Mouse (Mus musculus) yolk sac, embryonic 10.5 days (tissue): ENCODE results near the gene Ifitm10.
"Not testable (repeated sequence)": the region's sequence is repeated elsewhere in the genome, so short reads cannot be mapped to it uniquely, and the experiment has no call there.

Experiments used
- DNase-seq: peaks from one replicate; pipeline ENCODE4 v3.0.0-alpha.2; 2017; ENCODE audit warnings: low spot score

Gene Ifitm10

DNA sequence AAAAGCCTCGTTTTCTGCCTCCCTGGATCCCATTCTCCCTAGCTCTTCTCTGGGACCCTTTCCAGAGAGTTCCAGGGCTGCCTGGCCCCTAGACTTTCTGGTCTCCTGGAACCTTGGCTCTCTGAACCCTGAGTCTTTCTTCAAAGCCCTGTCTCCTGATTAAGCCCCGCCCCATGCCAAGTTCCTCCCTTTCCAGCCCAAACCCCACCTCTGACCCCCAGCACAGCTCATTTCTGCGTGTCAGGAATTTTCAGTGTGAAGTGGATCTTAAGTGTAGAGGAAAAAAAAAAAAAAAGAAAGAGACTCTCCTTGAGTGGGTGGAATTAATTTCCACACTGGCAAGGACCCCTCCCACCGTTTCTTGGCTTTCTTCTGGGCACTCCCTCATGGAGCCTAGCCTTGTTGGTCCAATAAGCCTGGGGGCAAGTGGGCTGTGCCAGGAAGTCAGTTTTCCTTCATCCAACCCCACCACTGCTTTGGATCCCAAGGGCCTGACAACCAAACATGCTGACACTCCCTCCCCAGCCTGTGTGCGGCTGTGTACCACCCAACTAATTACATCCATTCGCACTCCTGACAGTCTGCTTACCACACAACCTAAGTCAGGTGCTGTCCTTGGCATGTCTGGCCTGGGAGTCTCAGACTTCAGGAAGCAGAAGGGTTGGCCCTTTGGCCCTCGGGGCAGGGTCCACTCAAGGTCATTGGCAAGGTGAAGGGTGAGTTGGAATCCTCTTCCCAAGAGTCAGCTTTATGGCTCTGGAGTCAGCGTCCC lies at the start of gene Ifitm10:
Gene Ifitm10, minus strand, starts transcription at position 113 of the 772 bp plus-strand sequence.
- DNase-seq, result no peak

DNA sequence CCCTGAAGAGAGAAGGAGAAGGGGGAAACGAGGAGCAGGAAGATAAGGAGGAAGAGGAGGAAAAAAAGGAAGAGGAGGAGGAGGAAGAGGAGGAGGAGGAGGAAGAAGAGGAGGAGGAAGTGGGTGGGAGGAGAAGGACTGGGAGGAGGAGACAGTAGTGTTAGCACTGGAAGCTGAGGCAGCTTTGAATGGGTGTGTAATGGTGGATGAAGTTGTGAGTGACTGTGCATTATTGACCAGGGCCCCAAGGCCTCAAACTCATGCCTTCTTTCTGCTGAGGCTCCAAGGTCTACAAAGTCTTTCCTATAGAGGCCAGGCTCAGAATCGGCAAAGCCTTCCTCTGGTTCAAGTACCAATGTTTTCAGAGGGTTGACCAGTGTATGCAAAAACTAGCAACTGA lies 48.3 kb upstream of the Ifitm10 start:
- no peak for DNase-seq

DNA sequence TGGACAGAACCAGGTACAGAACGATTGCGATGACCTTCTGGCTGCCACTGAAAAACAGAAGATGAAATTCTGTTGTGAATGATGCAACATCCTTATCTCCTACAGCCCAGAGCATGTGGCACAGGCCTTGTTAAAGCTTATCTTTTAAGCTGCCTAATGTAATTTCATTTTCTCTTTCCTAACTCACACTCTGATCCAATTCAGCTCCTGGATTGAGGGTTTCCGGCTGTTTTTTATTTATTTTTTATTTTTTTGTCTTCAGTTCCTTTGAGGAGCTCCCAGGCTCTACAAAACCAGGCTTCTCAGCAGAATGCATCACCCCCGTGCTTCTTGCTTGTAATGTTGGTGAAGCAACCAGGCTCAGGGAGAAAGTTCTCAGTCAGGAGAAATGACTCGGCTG lies 46.3 kb upstream of the Ifitm10 start:
- DNase-seq, result no peak

DNA sequence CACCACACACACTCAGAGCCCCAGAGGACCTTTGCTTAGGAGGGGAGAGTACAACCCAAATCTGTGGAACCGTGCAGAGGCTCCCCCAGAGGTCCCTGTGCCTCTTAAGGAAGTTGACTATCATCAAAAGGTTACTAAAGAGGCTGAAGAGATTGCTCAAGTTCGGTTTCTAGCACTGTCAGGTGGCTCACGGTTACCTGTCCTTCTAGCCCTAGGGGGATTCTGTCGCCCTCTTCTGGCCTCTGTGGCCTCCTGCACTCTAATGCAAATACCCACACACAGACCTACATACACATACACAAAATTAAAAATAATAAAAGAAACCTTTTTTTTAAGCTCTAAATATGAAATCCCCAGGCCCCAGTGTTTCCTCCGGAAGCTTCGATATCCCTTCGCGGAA lies 45.1 kb upstream of the Ifitm10 start:
- no peak for DNase-seq

DNA sequence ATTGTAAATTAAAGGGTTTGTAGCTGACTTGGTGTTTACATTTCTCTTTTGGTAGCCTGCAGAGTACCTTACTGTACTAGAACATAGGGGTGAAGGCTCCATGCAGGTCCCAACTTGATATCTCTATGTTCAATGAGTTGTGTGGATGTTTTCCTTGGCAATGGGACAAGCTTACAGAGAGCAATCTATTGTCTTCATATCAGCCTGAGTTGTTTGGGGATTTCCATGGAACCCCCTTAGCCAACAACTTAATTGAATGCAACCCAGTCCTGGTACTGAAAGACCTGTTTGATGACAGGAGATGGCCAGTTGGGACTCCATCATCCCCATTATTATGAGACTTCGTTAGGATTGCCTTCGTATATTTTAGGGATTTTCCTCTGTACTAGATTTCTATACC lies 44.5 kb upstream of the Ifitm10 start:
- DNase-seq, result no peak

DNA sequence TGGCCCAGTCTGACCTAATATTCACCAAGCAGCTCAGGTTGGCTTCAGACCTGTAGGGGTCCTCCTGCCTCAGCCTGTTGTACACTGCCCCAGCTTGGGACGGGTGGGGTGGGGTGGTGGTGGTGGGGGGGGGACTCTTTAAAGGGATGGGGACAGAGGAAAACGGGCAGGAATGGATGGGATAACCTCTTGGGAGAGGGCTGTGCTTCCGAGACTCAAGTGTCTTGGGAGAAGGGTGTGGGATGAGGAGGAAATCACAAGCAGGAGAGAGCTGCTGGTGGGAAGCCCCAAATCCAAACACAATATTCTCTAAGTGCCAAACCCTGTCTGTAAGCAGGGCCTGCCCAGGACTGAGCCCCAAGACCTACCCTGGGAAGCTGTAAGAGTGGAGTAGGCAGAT lies 42.7 kb upstream of the Ifitm10 start:
- no peak for DNase-seq

DNA sequence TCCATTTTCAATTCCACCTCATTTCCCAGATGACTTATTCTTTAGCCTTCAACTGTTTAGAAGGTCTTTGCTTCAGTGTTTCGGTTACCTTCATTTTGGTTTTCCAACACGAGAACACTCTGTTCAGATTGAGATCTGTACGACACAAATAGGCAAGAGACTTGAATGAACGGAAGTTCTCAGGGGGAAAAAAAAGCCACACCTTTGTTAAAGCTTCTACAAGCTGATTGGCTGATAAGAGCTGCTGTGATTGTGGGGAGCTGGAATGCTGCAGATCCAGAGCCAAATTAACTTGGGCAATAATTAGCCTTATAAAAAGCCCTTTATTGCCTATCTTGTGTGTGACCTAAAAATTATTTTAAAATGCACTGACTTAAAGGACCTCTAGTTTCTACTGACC lies 41.8 kb upstream of the Ifitm10 start:
- no peak for DNase-seq

DNA sequence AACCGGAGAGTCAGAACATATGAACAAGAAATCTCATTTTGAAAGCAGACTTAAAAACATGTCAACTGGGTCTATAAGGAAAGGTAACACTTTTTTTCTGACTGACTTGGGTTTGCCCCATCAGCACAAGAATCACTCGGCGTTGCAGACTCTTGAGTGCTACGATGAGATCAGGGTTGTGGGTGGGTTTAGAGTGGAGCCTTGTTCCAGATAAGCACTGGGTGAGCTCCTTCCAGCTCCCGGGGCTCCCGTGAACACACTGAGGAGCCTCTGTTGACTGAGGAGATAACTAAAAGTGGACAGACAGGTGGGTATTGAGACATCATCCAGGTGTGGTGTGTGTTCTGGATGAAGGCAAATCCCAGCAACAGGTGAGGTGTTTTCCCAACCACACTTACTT lies 39.7 kb upstream of the Ifitm10 start:
- DNase-seq, result no peak

DNA sequence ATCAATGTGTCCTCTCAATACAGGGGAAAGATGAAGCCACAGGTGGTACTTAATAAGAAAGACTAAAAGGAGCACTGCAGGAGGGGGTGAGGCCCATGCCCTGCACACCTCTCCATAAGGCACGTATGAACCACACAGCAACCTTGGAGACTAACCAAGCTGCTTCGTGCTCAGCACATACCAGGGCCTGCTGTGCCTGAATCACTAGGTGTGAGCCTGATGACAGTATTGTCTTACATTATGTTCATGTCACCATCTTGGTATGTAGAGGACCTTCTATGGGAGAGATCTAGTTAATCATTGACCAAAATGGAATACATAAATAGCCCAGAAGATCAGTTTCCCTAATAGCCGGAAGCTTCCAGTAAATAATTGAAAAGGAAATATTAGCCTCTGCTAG lies 36.0 kb upstream of the Ifitm10 start:
- no peak for DNase-seq

DNA sequence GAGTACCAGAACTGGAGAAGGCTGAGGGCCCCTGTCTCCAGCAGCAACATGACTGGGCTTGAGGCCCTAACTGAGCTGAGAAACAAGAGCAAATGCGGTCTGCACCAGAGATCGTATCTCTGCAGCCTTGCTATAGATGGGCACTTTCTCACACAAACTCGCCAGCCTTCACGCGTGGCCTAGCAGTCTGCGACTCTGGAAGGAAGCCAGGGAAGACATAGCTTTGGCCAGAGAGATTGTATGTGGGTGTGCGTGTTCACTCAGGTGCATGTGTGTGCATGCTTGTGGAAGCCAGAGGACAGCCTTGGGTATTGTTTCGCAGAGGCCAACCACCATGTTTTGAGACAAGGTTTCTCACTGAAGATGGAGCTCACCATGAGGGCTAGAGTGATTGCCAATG lies 35.1 kb upstream of the Ifitm10 start:
- no peak for DNase-seq

DNA sequence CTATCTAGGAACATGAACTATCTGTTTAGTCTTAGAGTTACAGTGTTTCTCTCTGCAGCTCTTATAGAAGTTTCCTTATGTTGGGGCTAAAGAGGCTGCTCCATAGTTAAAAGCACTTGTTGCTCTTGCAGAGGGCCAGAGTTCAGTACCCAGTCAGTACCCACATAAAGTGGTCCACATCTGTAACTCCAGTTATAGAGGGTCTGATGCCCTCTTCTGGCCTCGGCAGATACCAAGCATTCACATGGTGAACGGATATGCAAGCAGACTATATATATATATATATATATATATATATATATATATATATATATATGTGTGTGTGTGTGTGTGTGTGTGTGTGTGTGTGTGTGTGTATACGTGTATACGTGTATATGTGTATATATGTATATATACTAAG lies 34.4 kb upstream of the Ifitm10 start:
- no peak for DNase-seq

DNA sequence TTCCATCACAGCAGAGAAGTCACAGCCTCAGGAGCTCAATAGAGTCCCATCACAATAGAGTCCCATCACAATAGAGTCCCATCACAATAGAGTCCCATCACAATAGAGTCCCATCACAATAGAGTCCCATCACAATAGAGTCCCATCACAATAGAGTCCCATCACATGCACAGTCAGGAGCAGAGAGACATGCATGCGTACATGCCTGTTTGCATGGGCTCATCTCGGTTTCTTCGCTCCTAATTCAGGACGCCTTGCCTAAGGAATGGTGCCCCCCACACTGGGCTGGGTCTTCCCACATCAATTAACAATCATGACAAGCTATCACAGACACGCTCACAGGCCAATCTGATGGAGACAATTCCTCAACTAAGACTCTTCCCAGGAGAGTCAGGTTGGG lies 31.6 kb upstream of the Ifitm10 start:
- DNase-seq, result not testable (repeated sequence)

DNA sequence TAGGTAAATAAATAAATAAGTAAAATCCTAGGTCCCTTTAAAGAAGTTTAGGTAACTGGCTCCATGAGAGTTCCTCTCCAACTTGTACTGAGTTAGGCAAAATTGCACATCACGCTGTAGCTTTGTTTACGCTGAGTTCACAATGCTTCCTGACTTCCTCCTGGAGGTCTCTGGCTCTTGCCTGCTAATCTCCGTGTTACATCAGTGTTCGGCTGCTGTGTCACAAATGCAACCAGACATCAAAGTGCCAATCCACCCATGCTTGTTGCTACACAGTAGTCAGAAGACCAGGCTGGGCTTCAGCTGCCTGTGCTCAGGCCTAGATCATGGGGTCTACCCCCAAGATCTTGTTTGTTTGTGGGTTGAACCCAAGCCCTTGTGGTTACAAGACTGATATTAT lies 30.0 kb upstream of the Ifitm10 start:
- no peak for DNase-seq

DNA sequence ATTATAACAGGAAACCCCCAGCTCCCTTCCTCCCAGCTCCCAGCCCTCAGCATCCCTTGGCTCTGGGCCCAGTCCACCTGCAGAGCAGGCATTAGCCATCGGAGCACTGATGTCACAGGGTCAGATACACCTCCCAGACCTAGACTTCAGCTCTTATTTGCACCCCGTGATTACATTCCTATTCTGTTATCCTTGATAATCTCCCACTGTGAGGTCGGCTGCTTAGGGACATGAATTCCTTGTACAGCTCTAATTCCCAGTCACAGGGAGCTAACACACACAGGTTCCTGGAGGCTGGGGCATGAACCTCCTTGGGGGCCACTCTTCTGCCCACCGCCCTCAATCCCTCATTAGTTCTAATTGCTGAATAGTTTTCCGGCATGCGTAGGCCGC lies 27.2 kb upstream of the Ifitm10 start:
- no peak for DNase-seq

DNA sequence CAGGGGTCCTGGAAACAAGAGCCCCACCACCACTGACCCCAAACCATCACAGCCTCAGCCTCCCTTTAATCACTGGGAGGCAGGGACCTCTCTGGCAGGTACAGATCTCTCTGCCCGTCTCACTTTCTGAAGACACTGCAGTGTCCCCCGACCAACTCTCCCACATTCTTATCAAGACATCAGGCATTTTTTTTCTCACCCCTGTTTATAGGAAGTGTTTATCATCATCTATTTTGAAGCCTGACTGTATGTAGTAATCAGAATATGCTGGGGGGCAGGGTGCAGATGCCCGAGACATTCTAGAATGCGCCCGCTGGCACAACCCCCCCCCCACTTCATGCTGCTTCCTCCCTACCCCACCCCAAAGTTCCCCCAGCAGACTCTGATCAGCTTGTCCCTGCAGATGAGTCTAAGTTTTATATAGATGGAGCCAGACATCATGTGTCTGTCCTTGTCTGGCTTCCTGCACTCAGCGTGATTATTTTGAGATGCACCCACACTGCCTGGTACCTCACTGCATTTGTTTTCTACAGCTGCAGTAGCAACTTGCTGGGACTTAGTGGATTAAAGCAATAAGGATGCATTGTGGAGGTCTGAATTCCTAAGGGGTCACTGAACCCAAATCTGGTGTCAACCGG lies 26.7 kb upstream of the Ifitm10 start:
- DNase-seq, result no peak

DNA sequence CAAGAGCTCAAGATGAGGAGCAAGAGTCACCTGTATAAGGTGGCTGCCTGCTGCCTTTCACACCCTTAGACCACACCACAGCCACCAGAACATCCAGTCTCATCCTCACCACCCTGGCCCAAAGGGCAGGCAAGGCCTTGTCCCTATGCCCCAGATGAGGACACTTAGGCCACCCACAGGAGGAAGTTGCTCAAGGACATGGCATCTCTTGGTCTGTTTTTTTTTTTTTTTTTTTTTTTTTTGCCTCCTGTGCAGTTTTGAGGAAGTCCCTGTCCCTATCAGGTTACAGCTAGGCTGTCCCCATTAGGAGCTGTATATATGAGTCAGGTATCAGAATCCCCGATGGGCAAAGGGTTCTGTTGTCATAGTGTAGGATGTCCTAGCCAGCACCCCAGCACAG lies 25.7 kb upstream of the Ifitm10 start:
- no peak for DNase-seq

DNA sequence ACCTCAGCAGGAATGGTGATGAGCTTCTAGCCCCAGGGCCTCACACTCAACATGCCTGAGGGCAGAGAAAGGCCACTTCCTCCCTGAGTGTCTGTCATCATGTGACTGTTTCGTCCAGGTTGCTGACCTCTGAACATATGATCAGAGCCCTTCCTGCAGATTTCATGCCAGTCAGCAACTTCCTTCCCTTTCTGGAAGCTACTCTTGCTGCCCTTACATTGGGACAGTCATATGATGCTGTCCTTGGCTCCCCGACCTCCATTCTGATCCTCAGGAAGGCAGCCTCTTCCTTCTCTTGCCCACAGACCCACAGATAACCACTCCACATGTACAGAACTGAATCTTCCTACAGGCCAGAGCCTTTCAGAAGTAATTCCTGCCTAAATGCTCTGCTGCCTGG lies 24.5 kb upstream of the Ifitm10 start:
- DNase-seq, result peak; percentile 43

DNA sequence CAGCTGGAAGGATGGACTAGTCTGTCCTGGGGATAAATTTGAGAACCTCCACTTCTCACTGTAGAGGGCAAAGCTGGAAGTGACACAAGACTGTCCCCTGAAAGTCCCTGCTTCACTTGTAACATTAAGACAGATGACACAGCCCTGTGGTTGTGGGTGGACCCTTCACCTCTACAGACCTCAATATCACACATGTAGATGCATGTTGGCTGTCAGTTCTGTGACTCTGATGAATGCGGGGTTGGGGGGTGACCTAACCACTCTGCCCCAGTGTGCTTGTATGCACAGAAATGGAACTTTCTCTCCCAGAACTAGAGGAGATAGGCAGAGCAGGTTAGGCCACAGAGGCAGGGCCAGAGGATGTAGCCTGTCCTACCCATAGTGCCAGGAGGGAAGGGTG lies 23.1 kb upstream of the Ifitm10 start:
- no peak for DNase-seq

DNA sequence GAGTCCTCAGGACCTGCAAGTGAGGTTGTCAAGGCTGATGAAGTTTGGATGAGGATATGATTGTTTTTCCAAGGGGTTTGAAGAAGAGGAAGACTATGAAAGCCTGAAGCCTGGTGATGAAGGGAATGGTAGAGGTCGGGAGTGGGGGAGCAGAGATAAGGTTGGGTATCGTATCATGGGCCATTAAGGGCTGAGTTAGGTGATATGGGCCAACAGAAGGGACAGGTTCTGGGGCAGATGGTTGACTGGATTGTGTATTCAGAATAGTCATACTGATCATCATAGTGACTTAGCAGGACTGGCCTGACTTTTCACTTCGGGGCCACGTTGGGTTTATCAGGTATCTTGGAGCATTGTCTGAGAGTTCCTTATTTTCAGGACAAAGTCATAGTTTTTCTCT lies 21.9 kb upstream of the Ifitm10 start:
- DNase-seq, result no peak

DNA sequence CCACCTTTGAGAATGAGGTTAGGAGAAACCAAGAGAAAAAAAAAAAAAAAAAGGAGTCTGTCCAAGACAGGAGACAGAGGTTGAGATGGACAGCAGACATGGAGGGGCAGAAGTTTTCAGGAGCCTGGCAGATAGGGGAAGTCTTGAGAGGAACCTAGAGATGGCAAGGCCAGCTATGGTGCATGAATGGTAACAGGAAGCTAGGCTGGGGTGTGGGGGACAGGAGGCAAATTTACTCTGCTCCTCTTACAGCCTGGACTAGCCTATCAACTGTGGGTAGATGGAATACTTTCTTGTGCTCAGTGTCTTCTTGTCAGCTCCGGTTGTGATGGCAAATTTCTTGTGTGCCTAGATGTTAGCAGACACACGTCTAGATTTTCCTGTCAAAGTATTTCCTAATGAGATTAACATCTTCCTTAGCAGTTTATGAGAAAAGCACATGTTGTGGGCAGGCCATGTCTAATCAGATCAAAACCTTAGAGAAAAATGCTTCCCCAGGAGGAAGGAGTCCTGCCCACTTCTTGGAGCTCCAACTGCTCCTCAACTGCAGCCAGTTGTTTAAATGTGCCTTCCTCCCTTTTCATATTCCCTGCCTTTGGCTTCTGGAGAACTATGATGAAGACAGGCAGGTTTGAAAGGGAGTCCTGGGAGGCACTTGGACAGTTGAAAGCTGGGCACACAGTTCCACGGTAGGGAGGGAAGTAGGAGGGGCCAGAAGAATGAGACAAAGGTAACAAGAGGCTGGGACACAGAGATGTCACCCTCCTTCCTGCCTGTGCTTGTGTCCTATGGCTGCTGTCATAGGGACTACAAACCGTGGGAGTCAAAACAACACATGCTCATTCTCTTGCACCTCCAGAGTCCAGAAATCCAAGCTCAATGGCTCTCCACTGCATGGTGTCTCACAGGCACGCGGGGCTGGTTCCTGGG lies 21.0 kb upstream of the Ifitm10 start:
- no peak for DNase-seq

DNA sequence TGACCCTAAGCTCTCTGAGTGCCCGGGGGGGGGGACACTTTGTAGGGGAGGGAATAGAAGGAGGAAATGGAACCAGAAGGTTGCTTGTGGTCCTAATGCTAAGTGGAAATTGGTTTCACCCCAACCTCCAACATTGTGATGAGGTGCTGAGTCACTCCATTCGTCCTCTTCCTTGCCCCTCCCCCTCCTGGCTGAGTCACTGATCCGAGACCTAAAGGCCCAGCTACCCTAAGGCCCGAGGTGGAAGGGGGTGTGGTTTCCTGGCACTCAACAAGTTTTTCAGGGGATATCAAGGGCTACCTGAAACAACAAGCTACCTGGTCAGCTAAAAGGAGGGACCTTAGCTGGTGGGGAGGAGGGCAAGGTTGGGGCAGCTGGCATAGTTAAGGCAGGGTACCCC lies 19.6 kb upstream of the Ifitm10 start:
- DNase-seq, result peak; percentile 42

DNA sequence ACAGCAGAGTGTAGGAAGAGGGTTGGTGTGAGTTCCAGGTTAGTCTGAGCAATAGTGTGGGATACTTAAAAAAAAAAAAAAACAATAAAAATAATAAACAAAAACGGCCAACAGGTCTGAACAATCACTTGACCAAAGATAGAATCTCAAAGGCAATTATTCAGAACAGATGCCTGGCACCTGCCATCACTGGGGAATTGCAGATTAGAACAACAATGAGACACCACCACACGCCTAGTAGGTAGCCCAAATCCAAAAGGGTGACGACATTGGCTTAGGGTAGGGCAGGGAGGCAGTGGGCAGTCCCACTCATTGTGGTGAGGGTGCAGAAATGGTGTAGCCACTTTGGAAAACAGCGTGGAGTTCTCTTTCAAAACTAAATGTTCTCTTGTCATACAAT lies 18.1 kb upstream of the Ifitm10 start:
- no peak for DNase-seq

DNA sequence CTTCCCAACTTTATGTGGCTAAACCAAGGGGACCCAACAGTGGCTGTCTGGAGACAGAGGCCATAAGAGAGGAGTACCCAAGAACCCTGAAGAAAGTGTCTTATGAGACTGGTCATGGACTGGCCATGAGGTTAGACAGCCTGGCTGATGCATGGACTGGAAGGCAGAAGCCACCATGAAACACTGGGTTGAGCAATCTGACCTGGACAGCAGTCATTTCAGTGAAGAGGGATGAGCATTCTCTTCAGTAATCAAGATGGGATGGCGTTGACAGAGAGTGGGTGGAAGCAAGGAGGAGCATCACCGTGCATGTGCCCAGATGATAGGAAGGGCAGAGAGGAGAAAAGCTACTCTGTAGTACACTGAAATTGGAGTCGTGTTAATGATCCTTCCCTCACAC lies 17.6 kb upstream of the Ifitm10 start:
- no peak for DNase-seq
